Mouse (Mus musculus): Measurements from ENCODE around the gene Aqp3. TPM values are rescaled to one million over a fixed set of nuclear protein-coding genes. Genes with fewer than 3 reads are reported as not detected.

The Aqp3 gene
- polyA plus RNA-seq, 1 experiment: 6.7 TPM

DNA sequence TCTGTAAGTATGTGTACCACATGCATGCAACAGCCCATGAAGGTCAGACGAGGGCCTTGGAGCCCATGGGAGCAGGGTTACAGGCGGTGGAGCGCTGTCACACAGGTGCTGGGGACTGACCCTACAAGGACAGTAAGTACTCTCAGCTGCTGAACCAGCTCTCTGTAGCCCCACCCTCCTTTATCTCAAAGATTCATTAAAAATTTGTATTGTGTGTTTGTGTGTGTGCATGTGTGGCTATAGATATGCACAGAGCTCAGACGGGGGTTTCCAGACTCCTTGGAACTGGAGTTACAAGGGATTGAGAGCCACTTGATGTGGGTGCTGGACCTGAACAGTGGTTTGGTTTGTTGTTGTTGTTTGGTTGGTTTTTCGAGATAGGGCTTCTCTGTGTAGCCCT, 16.2 kb downstream of the Aqp3 start:
- Histone ChIP-seq H3K36me3 (ENCODE audit: control insufficient read depth, insufficient read depth, low read length) (no peaks in the 10 kb centered on the region), H3K27ac (ENCODE audit: control insufficient read depth, insufficient read depth, low read depth, low read length) (no peak overlapping the region), H3K27me3 (ENCODE audit: control insufficient read depth, insufficient read depth, low read length) (no peaks in the 10 kb centered on the region), H3K4me3 (ENCODE audit: control insufficient read depth, low read depth, low read length) (no peak overlapping the region), H3K4me1 (ENCODE audit: control insufficient read depth, insufficient read depth, low read length) (no peaks in the 10 kb centered on the region)
- TF ChIP-seq CTCF (IDR thresholded peaks at IDR 0.05; ENCODE audit: control insufficient read depth, insufficient read depth, insufficient replicate concordance, low read depth, low read length) (no peak), POLR2A (IDR thresholded peaks at IDR 0.05; ENCODE audit: control insufficient read depth, low read depth, low read length) (no peak)

DNA sequence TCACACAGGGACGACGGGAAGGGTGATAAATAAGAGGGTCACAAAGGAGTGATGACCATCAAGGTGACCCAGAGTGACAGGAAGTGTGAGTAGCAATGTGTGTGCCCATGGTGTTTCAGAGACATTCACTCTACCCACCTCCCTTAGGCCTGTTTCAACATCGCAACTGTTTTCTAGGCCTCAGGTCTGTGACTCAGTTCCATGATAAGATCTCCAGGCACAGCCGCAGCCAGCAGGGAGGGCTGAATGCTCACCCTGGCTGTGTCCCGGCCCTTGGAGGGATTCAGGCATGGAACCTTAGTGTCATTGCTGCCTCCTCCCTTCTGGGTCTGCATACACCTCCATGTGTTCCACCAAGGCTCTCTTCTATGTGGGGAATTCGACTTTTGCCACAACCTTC, 19.3 kb downstream of the Aqp3 start:
- Histone ChIP-seq H3K36me3 (ENCODE audit: control insufficient read depth, insufficient read depth, low read length) (no peaks in the 10 kb centered on the region), H3K4me3 (ENCODE audit: control insufficient read depth, low read depth, low read length) (no peak overlapping the region), H3K4me1 (ENCODE audit: control insufficient read depth, insufficient read depth, low read length) (peaks cover 3% of the 10 kb centered on the region), H3K27me3 (ENCODE audit: control insufficient read depth, insufficient read depth, low read length) (no peaks in the 10 kb centered on the region), H3K27ac (ENCODE audit: control insufficient read depth, insufficient read depth, low read depth, low read length) (no peak overlapping the region)
- TF ChIP-seq CTCF (IDR thresholded peaks at IDR 0.05; ENCODE audit: control insufficient read depth, insufficient read depth, insufficient replicate concordance, low read depth, low read length) (no peak), POLR2A (IDR thresholded peaks at IDR 0.05; ENCODE audit: control insufficient read depth, low read depth, low read length) (no peak)

DNA sequence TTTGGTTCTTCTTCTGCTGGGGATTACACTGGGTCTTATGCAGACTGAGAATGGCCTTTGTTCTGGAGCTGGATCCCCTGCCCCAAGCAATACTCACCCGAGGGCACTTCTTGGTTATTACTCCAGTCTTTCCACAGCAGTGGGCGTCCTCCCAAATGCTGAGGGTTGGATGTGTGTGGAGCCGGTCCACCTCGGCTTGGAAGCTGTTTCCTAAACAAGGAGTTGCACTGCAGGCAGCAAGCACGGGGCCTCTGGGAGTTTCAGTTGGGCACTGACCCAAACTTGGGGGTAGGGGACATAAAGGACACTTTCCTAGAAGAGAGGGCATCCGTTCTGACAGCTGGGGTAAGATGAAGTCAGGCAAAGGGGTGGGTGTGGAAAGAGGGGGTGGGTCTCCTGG, 23.5 kb downstream of the Aqp3 start:
- no peak for TF ChIP-seq POLR2A (IDR thresholded peaks at IDR 0.05; ENCODE audit: control insufficient read depth, low read depth, low read length)
- TF ChIP-seq CTCF (IDR thresholded peaks at IDR 0.05; ENCODE audit: control insufficient read depth, insufficient read depth, insufficient replicate concordance, low read depth, low read length): no peak
- no peaks in the 10 kb centered on the region for H3K36me3 ChIP-seq (ENCODE audit: control insufficient read depth, insufficient read depth, low read length)
- H3K27ac ChIP-seq (ENCODE audit: control insufficient read depth, insufficient read depth, low read depth, low read length): no peak overlapping the region
- H3K27me3 ChIP-seq (ENCODE audit: control insufficient read depth, insufficient read depth, low read length): no peaks in the 10 kb centered on the region
- H3K4me3 ChIP-seq (ENCODE audit: control insufficient read depth, low read depth, low read length): no peak overlapping the region
- peaks cover 3% of the 10 kb centered on the region for H3K4me1 ChIP-seq (ENCODE audit: control insufficient read depth, insufficient read depth, low read length)

- TF ChIP-seq POLR2A (IDR thresholded peaks at IDR 0.05; ENCODE audit: control insufficient read depth, low read depth, low read length) (no peak), CTCF (IDR thresholded peaks at IDR 0.05; ENCODE audit: control insufficient read depth, insufficient read depth, insufficient replicate concordance, low read depth, low read length) (no peak)
- Histone ChIP-seq H3K4me1 (ENCODE audit: control insufficient read depth, insufficient read depth, low read length) (peaks cover 3% of the 10 kb centered on the region), H3K36me3 (ENCODE audit: control insufficient read depth, insufficient read depth, low read length) (no peaks in the 10 kb centered on the region), H3K4me3 (ENCODE audit: control insufficient read depth, low read depth, low read length) (no peak overlapping the region), H3K27me3 (ENCODE audit: control insufficient read depth, insufficient read depth, low read length) (no peaks in the 10 kb centered on the region), H3K27ac (ENCODE audit: control insufficient read depth, insufficient read depth, low read depth, low read length) (no peak overlapping the region)
Observed at GRCm38 (mm10) chr4:41073008-41073817, 24.8 kb downstream of the Aqp3 start.

GRCm38 (mm10) chr4:41071500-41072429, 26.2 kb downstream of the Aqp3 start:
- Histone ChIP-seq H3K4me3 (ENCODE audit: control insufficient read depth, low read depth, low read length) (no peak overlapping the region), H3K27me3 (ENCODE audit: control insufficient read depth, insufficient read depth, low read length) (no peaks in the 10 kb centered on the region), H3K4me1 (ENCODE audit: control insufficient read depth, insufficient read depth, low read length) (peaks cover 3% of the 10 kb centered on the region), H3K27ac (ENCODE audit: control insufficient read depth, insufficient read depth, low read depth, low read length) (no peak overlapping the region), H3K36me3 (ENCODE audit: control insufficient read depth, insufficient read depth, low read length) (no peaks in the 10 kb centered on the region)
- TF ChIP-seq POLR2A (IDR thresholded peaks at IDR 0.05; ENCODE audit: control insufficient read depth, low read depth, low read length) (no peak), CTCF (IDR thresholded peaks at IDR 0.05; ENCODE audit: control insufficient read depth, insufficient read depth, insufficient replicate concordance, low read depth, low read length) (no peak)

- no peaks in the 10 kb centered on the region for H3K36me3 ChIP-seq (ENCODE audit: control insufficient read depth, insufficient read depth, low read length)
- no peaks in the 10 kb centered on the region for H3K27me3 ChIP-seq (ENCODE audit: control insufficient read depth, insufficient read depth, low read length)
- H3K4me1 ChIP-seq (ENCODE audit: control insufficient read depth, insufficient read depth, low read length): peaks cover 5% of the 10 kb centered on the region
- no peak overlapping the region for H3K4me3 ChIP-seq (ENCODE audit: control insufficient read depth, low read depth, low read length)
- H3K27ac ChIP-seq (ENCODE audit: control insufficient read depth, insufficient read depth, low read depth, low read length): no peak overlapping the region
- TF ChIP-seq POLR2A (IDR thresholded peaks at IDR 0.05; ENCODE audit: control insufficient read depth, low read depth, low read length) (no peak), CTCF (IDR thresholded peaks at IDR 0.05; ENCODE audit: control insufficient read depth, insufficient read depth, insufficient replicate concordance, low read depth, low read length) (no peak)
Observed at GRCm38 (mm10) chr4:41065196-41065595, 32.8 kb downstream of the Aqp3 start.
